Mouse (Mus musculus) intestine, embryonic 15.5 days (tissue): ENCODE results near the gene Tbc1d10c. TPM values are rescaled to one million over a fixed set of nuclear protein-coding genes. Genes with fewer than 3 reads are reported as not detected.

ENCODE experiments used
- ATAC-seq: fragments of 200-750 bp; cut with Nextera tagmentation; 2 replicates; pipeline ENCODE4 v1.8.0; 2017; ENCODE audit warnings: moderate TSS enrichment, moderate library complexity
- H3K27ac ChIP-seq: fragments of 300-500 bp; sonication (generic); 2 replicates; pipeline ENCODE4 v1.5.1; 2015; ENCODE audit warnings: mild to moderate bottlenecking, inconsistent platforms
- H3K27me3 ChIP-seq: fragments of 300-500 bp; sonication (generic); replicated peaks from 2 replicates; pipeline ENCODE4 v1.6.1; 2015; ENCODE audit warnings: inconsistent platforms
- H3K36me3 ChIP-seq: fragments of 300-500 bp; sonication (generic); 2 replicates; pipeline ENCODE4 v1.6.1; 2015; ENCODE audit warnings: inconsistent platforms
- H3K4me1 ChIP-seq: fragments of 300-500 bp; sonication (generic); replicated peaks from 2 replicates; pipeline ENCODE4 v1.6.1; 2015; ENCODE audit warnings: inconsistent platforms
- H3K4me2 ChIP-seq: fragments of 300-500 bp; sonication (generic); replicated peaks from 2 replicates; pipeline ENCODE4 v1.6.1; 2015; ENCODE audit warnings: mild to moderate bottlenecking, inconsistent platforms
- H3K4me3 ChIP-seq: fragments of 300-500 bp; sonication (generic); replicated peaks from 2 replicates; pipeline ENCODE4 v1.5.1; 2015; ENCODE audit warnings: inconsistent platforms
- H3K9ac ChIP-seq: fragments of 300-500 bp; sonication (generic); 2 replicates; pipeline ENCODE4 v1.6.1; 2015; ENCODE audit warnings: inconsistent platforms
- H3K9me3 ChIP-seq: fragments of 300-500 bp; sonication (generic); 2 replicates; pipeline ENCODE4 v1.6.1; 2016; ENCODE audit warnings: inconsistent platforms
- WGBS: fragments of 180-500 bp; shearing (Covaris S2); methylation state at CpG from one replicate; pipeline ENCODE4 v1.1.7; 2015; 5-methylcytosine and 5-hydroxymethylcytosine counted together
- polyA plus RNA-seq: library from polyadenylated mRNA; unstranded; fragments of >200 nt; fragmentation: Nextera tagmentation; extraction: Ambion mirVana; gene quantifications from 2 replicates; pipeline ENCODE4 v1.2.1, GENCODE M21; 2015

Gene Tbc1d10c
- 3.5 TPM in 2 replicates for polyA plus RNA-seq

DNA sequence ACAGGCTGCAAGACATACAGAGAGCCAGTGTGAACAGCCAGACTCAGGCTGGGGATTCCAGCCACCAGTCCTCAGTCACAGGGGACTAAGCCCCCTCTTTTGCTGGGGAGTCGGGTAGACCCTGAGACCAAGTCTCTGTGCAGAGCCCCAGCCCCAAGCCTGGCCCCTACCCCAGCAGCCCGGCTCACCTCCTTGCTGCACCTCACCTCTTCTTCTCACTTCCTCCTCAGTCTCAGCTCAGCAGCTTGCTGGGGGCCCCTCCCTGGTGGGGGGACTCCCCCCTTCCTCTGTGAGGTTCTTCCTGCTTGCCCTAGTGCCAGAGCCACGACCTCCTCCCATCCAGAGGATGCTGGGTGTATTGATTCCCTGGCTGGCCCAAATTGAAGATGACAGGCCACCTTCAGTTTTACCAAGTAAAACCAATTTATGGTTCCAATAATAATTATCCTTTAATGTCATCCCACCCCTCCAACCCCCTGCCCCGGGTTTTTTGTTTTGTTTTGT lies at the start of gene Tbc1d10c:
Gene Tbc1d10c, minus strand, starts transcription at position 454 of the 504 bp plus-strand sequence.
- H3K4me2 ChIP-seq = peak within 1 kb of the TSS; percentile 74
- peak within 1 kb of the TSS; percentile 87 for H3K4me3 ChIP-seq
- peak; percentile 4; the same call in 1 of the 2 replicates for ATAC-seq
- 32% methylated on average over 4 of the region's 4 CpGs for WGBS
- H3K9ac ChIP-seq = peak within 1 kb of the TSS; percentile 98
- peak within 1 kb of the TSS; percentile 96 for H3K27ac ChIP-seq
- no peaks in the 10 kb centered on the region for H3K27me3 ChIP-seq
- H3K36me3 ChIP-seq = peaks cover 19% of the 10 kb centered on the region; the same call in 1 of the 2 replicates
- no peaks in the 10 kb centered on the region for H3K9me3 ChIP-seq
- peaks cover 29% of the 10 kb centered on the region for H3K4me1 ChIP-seq

GRCm38 (mm10) chr19:4240247-4240668 lies 49.2 kb upstream of the Tbc1d10c start:
- ATAC-seq = no peak
- no peaks in the 10 kb centered on the region for H3K9me3 ChIP-seq
- no peak overlapping the region for H3K9ac ChIP-seq
- H3K4me3 ChIP-seq = no peak overlapping the region
- H3K4me2 ChIP-seq = no peak overlapping the region
- 55% methylated on average over 8 of the region's 8 CpGs for WGBS
- H3K36me3 ChIP-seq = no peaks in the 10 kb centered on the region
- H3K4me1 ChIP-seq = no peaks in the 10 kb centered on the region
- H3K27me3 ChIP-seq = no peaks in the 10 kb centered on the region
- H3K27ac ChIP-seq = no peak overlapping the region

DNA sequence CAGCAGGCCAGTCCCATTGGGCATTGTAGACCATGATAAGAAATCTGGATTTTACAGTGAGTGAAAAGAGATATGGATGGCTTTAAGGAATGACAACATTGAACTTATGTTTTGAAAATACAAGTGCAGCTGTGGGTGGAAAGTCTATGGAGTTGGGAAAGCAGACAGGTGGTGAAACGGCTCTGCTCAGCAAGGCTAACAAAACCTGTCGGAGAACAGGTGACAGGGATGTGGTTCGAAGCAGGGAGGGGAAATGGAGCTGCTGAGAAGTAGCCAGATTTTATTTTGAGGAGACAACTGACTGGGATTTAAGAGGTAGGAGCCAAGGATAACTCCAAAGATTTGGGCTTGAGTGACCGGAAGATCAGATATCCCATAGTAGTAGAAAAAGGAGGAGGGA lies 43.5 kb upstream of the Tbc1d10c start:
- Histone ChIP-seq H3K4me3 (no peak overlapping the region), H3K9me3 (no peaks in the 10 kb centered on the region), H3K9ac (no peak overlapping the region), H3K27ac (no peak overlapping the region), H3K4me1 (peaks cover 23% of the 10 kb centered on the region), H3K36me3 (no peaks in the 10 kb centered on the region), H3K4me2 (no peak overlapping the region), H3K27me3 (no peaks in the 10 kb centered on the region)
- no peak for ATAC-seq
- WGBS = 74% methylated on average over 4 of the region's 4 CpGs

DNA sequence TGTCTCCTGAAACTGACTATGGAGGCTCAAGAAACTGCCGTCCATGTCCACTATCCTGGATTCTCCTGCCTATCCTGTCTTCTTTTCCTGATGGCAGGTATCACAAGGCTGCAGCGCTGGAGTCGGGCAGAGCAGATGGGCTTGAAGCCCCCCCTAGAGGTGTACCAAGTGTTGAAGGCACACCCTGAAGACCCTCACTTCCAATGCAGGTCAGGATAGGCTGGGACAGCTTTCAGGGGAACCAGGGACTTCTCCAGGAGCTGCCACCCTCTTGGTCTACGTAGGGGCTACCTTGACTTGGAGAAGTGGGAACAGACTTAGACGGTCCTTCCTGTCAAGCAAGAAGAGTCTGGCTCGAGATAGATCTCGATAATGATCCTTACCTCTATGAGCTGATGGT lies 41.6 kb upstream of the Tbc1d10c start:
- H3K9me3 ChIP-seq = no peaks in the 10 kb centered on the region
- H3K27ac ChIP-seq = no peak overlapping the region
- H3K36me3 ChIP-seq = no peaks in the 10 kb centered on the region
- 86% methylated on average over 7 of the region's 7 CpGs for WGBS
- no peak overlapping the region for H3K9ac ChIP-seq
- no peak overlapping the region for H3K4me3 ChIP-seq
- no peak for ATAC-seq
- peaks cover 31% of the 10 kb centered on the region for H3K4me1 ChIP-seq
- peak overlapping the region; percentile 81 for H3K4me2 ChIP-seq
- no peaks in the 10 kb centered on the region for H3K27me3 ChIP-seq

DNA sequence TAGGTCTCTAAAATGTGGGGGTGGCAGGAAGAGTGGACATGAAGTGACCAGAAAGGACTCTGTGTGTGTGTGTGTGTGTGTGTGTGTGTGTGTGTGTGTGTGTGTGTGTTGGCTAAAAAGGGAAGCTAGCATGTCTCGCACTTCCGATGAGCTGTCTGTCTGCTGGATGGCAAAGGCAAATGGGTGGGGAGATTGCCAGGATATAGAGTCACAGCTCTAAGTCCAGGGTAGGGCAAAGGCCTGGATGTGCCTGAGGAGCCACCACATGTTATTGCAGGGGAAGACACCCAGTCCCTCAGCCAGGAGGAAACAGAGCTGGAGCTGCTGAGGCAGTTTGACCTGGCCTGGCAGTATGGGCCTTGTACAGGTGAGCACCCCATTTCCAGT lies 41.1 kb upstream of the Tbc1d10c start:
- Histone ChIP-seq H3K27ac (peak overlapping the region; percentile 84), H3K36me3 (no peaks in the 10 kb centered on the region), H3K4me3 (peak overlapping the region; percentile 50), H3K27me3 (no peaks in the 10 kb centered on the region), H3K9ac (peak overlapping the region; percentile 57), H3K9me3 (no peaks in the 10 kb centered on the region), H3K4me1 (peaks cover 31% of the 10 kb centered on the region), H3K4me2 (peak overlapping the region; percentile 81)
- ATAC-seq = peak; percentile 15
- WGBS = 33% methylated on average over 2 of the region's 2 CpGs

GRCm38 (mm10) chr19:4231253-4232185 lies 40.4 kb upstream of the Tbc1d10c start, which contains the start of gene Pold4:
Pold4 (plus strand) TSS chr19:4231899.
- Histone ChIP-seq H3K9me3 (no peaks in the 10 kb centered on the region), H3K36me3 (no peaks in the 10 kb centered on the region), H3K27ac (peak within 1 kb of the TSS; percentile 84), H3K4me3 (peak within 1 kb of the TSS; percentile 50), H3K9ac (peak within 1 kb of the TSS; percentile 57), H3K4me2 (peak within 1 kb of the TSS; percentile 81), H3K27me3 (no peaks in the 10 kb centered on the region), H3K4me1 (peaks cover 31% of the 10 kb centered on the region)
- 10% methylated on average over 26 of the region's 26 CpGs for WGBS
- ATAC-seq = peak; percentile 90

DNA sequence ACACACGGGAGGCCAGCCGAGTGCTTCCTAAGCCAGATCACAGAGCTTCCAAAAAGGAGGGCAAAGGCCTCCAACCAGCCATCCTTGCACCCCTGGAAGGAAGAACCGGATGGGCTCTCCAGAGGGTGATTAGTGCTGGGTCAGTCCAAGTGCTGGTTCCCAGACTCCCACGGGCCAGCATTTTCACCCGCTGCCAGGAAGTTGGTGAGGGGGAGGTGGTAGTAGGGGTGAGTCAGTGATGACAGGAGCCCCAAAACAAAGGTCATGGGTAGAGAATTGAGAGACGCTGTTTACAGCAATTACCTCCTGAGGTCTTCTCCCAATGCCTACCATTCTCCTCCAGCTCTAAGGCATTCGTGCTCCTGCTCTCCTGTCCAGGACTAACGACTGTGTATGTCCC lies 39.3 kb upstream of the Tbc1d10c start:
- Histone ChIP-seq H3K9me3 (no peaks in the 10 kb centered on the region), H3K4me3 (no peak overlapping the region), H3K27me3 (no peaks in the 10 kb centered on the region), H3K9ac (no peak overlapping the region; the same call in 1 of the 2 replicates), H3K4me2 (no peak overlapping the region), H3K27ac (0 out of 2 replicates have a peak overlapping the region, but pooled peaks have one; percentile 44), H3K4me1 (peaks cover 31% of the 10 kb centered on the region), H3K36me3 (no peaks in the 10 kb centered on the region)
- ATAC-seq = no peak
- 76% methylated on average over 8 of the region's 8 CpGs for WGBS

DNA sequence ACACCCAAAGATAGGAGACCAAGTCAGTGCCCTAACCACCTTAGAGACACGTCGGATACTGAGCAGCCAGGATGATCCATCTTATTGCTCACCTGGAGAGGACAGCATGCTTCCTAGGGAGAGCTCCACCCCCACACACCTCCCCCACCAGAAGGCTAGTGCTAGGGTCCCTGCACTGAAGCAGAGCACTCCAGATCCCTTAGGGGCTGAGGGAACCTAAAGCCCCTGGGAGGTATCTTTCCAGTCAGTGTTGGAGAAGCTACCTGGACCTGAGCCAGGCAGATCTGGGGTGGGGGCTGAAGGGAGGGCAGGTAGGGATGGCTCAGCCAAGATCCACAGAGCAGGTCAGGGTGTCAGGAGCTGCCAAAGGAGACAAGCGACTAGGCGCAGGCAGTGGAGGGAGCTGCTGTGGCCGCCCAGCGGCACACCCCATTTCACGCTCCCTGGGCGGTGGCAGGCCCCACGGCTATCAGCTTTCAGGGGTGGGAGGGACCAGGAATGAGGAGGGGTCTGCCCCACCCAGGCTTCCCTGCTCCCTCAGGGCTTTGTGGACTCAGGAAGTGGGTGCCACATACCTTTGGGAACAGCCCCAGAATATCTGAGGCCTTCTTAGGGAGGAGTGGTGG lies 38.5 kb upstream of the Tbc1d10c start:
- WGBS = 25% methylated on average over 9 of the region's 9 CpGs
- H3K9me3 ChIP-seq = no peaks in the 10 kb centered on the region
- ATAC-seq = peak; percentile 29; the same call in 1 of the 2 replicates
- H3K4me3 ChIP-seq = no peak overlapping the region
- H3K4me2 ChIP-seq = peak overlapping the region; percentile 39
- H3K27me3 ChIP-seq = no peaks in the 10 kb centered on the region
- no peaks in the 10 kb centered on the region for H3K36me3 ChIP-seq
- H3K9ac ChIP-seq = peak overlapping the region; percentile 11; the same call in 1 of the 2 replicates
- peak overlapping the region; percentile 44; the same call in 1 of the 2 replicates for H3K27ac ChIP-seq
- peaks cover 31% of the 10 kb centered on the region for H3K4me1 ChIP-seq

- WGBS = 59% methylated on average over 4 of the region's 4 CpGs
- no peak overlapping the region for H3K27ac ChIP-seq
- H3K4me2 ChIP-seq = no peak overlapping the region
- no peaks in the 10 kb centered on the region for H3K36me3 ChIP-seq
- no peaks in the 10 kb centered on the region for H3K9me3 ChIP-seq
- no peak overlapping the region for H3K4me3 ChIP-seq
- no peak overlapping the region for H3K9ac ChIP-seq
- no peaks in the 10 kb centered on the region for H3K27me3 ChIP-seq
- no peak for ATAC-seq
- peaks cover 31% of the 10 kb centered on the region for H3K4me1 ChIP-seq
Measured at GRCm38 (mm10) chr19:4228891-4229290, 37.8 kb upstream of the Tbc1d10c start.

DNA sequence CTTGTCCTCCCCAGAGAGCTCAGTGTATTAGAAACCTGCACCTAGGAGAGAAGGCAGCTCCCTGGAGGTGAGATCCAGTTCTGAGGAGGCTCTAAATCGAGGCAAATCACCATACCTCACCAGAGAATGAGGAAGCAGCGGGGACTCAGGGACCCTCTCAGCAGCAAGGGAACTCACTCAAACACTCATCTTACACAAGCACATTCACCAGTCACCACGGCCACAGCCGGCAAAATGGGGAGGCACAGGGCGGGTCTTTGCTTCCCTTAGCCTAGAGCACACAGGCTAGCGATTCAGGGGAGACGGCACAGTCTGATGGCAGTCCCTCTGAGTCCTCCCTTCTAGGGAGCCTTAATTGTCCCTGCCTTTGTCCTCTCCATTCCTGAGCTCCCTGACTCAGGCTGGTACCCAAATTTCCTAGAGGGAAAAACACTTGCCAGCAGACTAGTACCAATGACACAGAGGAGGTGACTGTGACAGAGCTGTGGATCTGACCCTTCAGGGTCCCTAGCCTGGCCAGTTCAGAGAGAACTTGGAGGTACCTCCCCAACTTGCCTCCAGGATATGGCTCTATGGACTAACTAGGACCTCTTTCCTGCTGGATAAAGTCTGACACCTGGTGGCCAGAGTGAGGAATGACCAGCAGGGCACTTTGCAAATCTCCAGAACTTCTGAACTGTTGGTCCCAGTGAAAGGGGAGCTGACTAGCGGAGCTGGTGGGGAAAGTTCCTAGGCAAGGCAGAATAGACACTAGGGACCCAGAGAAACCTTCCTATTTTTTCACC lies 37.0 kb upstream of the Tbc1d10c start:
- Histone ChIP-seq H3K9ac (no peak overlapping the region), H3K4me1 (peaks cover 35% of the 10 kb centered on the region), H3K9me3 (no peaks in the 10 kb centered on the region), H3K4me3 (no peak overlapping the region), H3K27me3 (no peaks in the 10 kb centered on the region), H3K27ac (0 out of 2 replicates have a peak overlapping the region, but pooled peaks have one; percentile 15), H3K4me2 (no peak overlapping the region), H3K36me3 (0 out of 2 replicates have a peak, but pooled peaks cover 4% of the 10 kb centered on the region)
- WGBS = 14% methylated on average over 8 of the region's 8 CpGs
- peak; percentile 24; the same call in 1 of the 2 replicates for ATAC-seq

- 69% methylated on average over 5 of the region's 5 CpGs for WGBS
- no peak overlapping the region for H3K9ac ChIP-seq
- ATAC-seq = no peak
- peaks cover 34% of the 10 kb centered on the region for H3K4me1 ChIP-seq
- no peak overlapping the region for H3K27ac ChIP-seq
- H3K4me2 ChIP-seq = no peak overlapping the region
- H3K9me3 ChIP-seq = no peaks in the 10 kb centered on the region
- H3K4me3 ChIP-seq = no peak overlapping the region
- 0 out of 2 replicates have a peak, but pooled peaks cover 5% of the 10 kb centered on the region for H3K36me3 ChIP-seq
- no peaks in the 10 kb centered on the region for H3K27me3 ChIP-seq
Measured at GRCm38 (mm10) chr19:4227446-4227845, 36.4 kb upstream of the Tbc1d10c start.
